Mouse (Mus musculus): ENCODE results near the gene Ska3. TPM values are rescaled to one million over a fixed set of nuclear protein-coding genes. Genes with fewer than 3 reads are reported as not detected.

Ska3 gene
- total RNA-seq, 1 experiment, result 19.1 TPM

DNA sequence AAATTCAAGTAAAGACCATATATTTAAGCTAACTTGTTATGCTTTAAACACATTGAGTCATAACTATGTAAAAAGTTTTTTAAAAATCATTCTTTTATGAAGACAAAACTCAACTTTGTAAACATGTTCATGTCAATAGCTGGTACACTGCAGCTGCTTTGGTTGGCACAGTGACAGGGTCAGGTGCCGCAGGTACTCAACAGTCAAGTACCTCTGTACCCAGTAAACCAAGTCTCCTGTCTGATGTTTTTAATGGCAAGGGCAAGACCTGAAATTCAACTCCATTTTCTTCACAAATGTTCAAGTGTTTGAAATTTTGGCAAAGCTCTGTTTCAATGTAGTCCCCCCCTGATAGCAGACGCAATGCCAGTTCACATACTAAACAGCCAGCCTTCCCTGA is 7.5 kb upstream of the Ska3 start:
- H3K9me3 ChIP-seq (ENCODE audit: control insufficient read depth, insufficient read depth, low read depth, low read length), result no peaks in the 10 kb centered on the region
- no peak for TF ChIP-seq ZC3H11A (IDR thresholded peaks at IDR 0.05; ENCODE audit: borderline replicate concordance, low read depth, low read length)
- TF ChIP-seq CHD2 (IDR thresholded peaks at IDR 0.05; ENCODE audit: low read depth, low read length), result no peak
- no peak for TF ChIP-seq MAFK (IDR thresholded peaks at IDR 0.05; ENCODE audit: insufficient read depth, low read depth, low read length)
- TF ChIP-seq ZNF384 (IDR thresholded peaks at IDR 0.05; ENCODE audit: low read depth, low read length), result no peak
- no peak for TF ChIP-seq HCFC1 (IDR thresholded peaks at IDR 0.05; ENCODE audit: borderline replicate concordance, insufficient read depth, low read length)
- no peak overlapping the region for H3K27ac ChIP-seq (ENCODE audit: insufficient read depth, low read depth, low read length, poor library complexity, severe bottlenecking)
- in situ Hi-C loops (cut with MboI; ENCODE audit: low sequenced_read_pairs in 2 of 2, unreplicated experiment in 2 of 2), result no loop called here
- no peak overlapping the region for H3K4me3 ChIP-seq (ENCODE audit: insufficient read depth in 1 of 2, low read depth in 1 of 2, low read length in 2 of 2, poor library complexity in 1 of 2, severe bottlenecking in 1 of 2)
- no peak overlapping the region for H3K9ac ChIP-seq (ENCODE audit: insufficient read depth, low read depth, low read length, poor library complexity, severe bottlenecking)
- peaks cover 8% of the 10 kb centered on the region for H3K36me3 ChIP-seq (ENCODE audit: control insufficient read depth, insufficient read depth, low read length, poor library complexity, severe bottlenecking)
- no peak for DNase-seq (ENCODE audit: low read depth, low spot score)
- H3K4me1 ChIP-seq (ENCODE audit: control insufficient read depth in 2 of 2, insufficient read depth in 2 of 2, low read length in 2 of 2, poor library complexity in 1 of 2), result no peaks in the 10 kb centered on the region

DNA sequence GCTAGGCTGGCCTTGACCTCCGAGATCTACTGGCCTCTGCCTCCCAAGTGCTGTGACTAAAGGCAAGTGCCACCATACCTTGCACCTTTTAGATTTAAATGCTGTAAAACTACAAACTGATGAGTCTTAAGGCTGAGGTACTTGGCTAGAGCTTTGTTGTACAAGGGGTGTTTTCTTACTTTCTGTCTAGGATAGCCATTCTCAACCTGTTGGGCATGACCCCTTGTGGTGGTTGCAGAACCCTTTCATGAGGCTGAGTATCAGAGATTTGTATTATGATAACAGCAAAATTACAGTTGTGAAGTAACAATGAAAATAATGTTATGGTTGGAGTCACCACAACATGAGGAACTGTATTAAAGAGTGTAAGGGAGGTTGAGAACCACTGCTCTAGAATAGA is 1.3 kb upstream of the Ska3 start:
- peaks cover 3 to 8% of the 10 kb centered on the region in 2 experiments; a peak in 2 of 4 replicates for H3K4me1 ChIP-seq (ENCODE audit: control insufficient read depth in 2 of 2, insufficient read depth in 2 of 2, low read length in 2 of 2, poor library complexity in 1 of 2)
- H3K4me3 ChIP-seq (ENCODE audit: insufficient read depth in 1 of 2, low read depth in 1 of 2, low read length in 2 of 2, poor library complexity in 1 of 2, severe bottlenecking in 1 of 2), result peak overlapping the region; percentile 92 to 99
- no peaks in the 10 kb centered on the region for H3K9me3 ChIP-seq (ENCODE audit: control insufficient read depth, insufficient read depth, low read depth, low read length)
- peak overlapping the region; percentile 99 for H3K9ac ChIP-seq (ENCODE audit: insufficient read depth, low read depth, low read length, poor library complexity, severe bottlenecking)
- H3K27ac ChIP-seq (ENCODE audit: insufficient read depth, low read depth, low read length, poor library complexity, severe bottlenecking), result no peak overlapping the region; the same call in 1 of the 2 replicates
- in situ Hi-C loops (cut with MboI; ENCODE audit: low sequenced_read_pairs in 2 of 2, unreplicated experiment in 2 of 2), result no loop called here
- no peak for DNase-seq (ENCODE audit: low read depth, low spot score)
- TF ChIP-seq ZNF384 (IDR thresholded peaks at IDR 0.05; ENCODE audit: low read depth, low read length) (no peak), MAFK (IDR thresholded peaks at IDR 0.05; ENCODE audit: insufficient read depth, low read depth, low read length) (no peak), CHD2 (IDR thresholded peaks at IDR 0.05; ENCODE audit: low read depth, low read length) (no peak), ZC3H11A (IDR thresholded peaks at IDR 0.05; ENCODE audit: borderline replicate concordance, low read depth, low read length) (no peak), HCFC1 (IDR thresholded peaks at IDR 0.05; ENCODE audit: borderline replicate concordance, insufficient read depth, low read length) (no peak)
- peaks cover 2% of the 10 kb centered on the region; the same call in 1 of the 2 replicates for H3K36me3 ChIP-seq (ENCODE audit: control insufficient read depth, insufficient read depth, low read length, poor library complexity, severe bottlenecking)

DNA sequence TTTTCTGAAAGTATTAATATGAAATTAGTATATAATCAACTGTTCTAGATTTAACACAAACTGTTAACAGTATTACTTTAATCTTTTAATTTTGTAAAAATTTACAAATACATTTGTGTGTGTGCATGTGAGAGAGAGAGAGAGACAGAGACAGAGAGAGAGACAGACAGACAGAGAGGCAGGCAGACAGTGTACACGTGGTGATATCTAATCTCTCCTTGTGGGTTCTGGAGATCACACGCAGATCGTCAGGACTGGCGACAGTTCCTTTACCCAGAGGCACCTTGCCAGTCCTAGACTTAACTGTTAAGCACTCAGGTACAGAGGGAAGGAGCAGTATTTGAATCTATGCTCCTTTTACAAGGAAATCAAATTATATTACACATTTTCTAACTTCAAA is 5.1 kb downstream of the Ska3 start:
- Histone ChIP-seq H3K36me3 (ENCODE audit: control insufficient read depth, insufficient read depth, low read length, poor library complexity, severe bottlenecking) (peaks cover 34% of the 10 kb centered on the region), H3K4me3 (ENCODE audit: insufficient read depth in 1 of 2, low read depth in 1 of 2, low read length in 2 of 2, poor library complexity in 1 of 2, severe bottlenecking in 1 of 2) (no peak overlapping the region), H3K27ac (ENCODE audit: insufficient read depth, low read depth, low read length, poor library complexity, severe bottlenecking) (no peak overlapping the region), H3K4me1 (ENCODE audit: control insufficient read depth in 2 of 2, insufficient read depth in 2 of 2, low read length in 2 of 2, poor library complexity in 1 of 2) (peaks cover 4 to 11% of the 10 kb centered on the region in 2 experiments; a peak in 2 of 4 replicates), H3K9ac (ENCODE audit: insufficient read depth, low read depth, low read length, poor library complexity, severe bottlenecking) (no peak overlapping the region), H3K9me3 (ENCODE audit: control insufficient read depth, insufficient read depth, low read depth, low read length) (no peaks in the 10 kb centered on the region)
- DNase-seq (ENCODE audit: low read depth, low spot score), result no peak
- TF ChIP-seq ZNF384 (IDR thresholded peaks at IDR 0.05; ENCODE audit: low read depth, low read length) (no peak), ZC3H11A (IDR thresholded peaks at IDR 0.05; ENCODE audit: borderline replicate concordance, low read depth, low read length) (no peak), HCFC1 (IDR thresholded peaks at IDR 0.05; ENCODE audit: borderline replicate concordance, insufficient read depth, low read length) (no peak), CHD2 (IDR thresholded peaks at IDR 0.05; ENCODE audit: low read depth, low read length) (no peak)
- in situ Hi-C loops (cut with MboI; ENCODE audit: low sequenced_read_pairs in 2 of 2, unreplicated experiment in 2 of 2), result no loop called here

- in situ Hi-C loops (cut with MboI; ENCODE audit: low sequenced_read_pairs in 2 of 2, unreplicated experiment in 2 of 2), result no loop called here
- H3K4me1 ChIP-seq (ENCODE audit: control insufficient read depth in 2 of 2, insufficient read depth in 2 of 2, low read length in 2 of 2, poor library complexity in 1 of 2), result peaks cover 6 to 7% of the 10 kb centered on the region in 2 experiments; a peak in 2 of 4 replicates
- no peak overlapping the region for H3K9ac ChIP-seq (ENCODE audit: insufficient read depth, low read depth, low read length, poor library complexity, severe bottlenecking)
- H3K9me3 ChIP-seq (ENCODE audit: control insufficient read depth, insufficient read depth, low read depth, low read length), result no peaks in the 10 kb centered on the region
- TF ChIP-seq ZC3H11A (IDR thresholded peaks at IDR 0.05; ENCODE audit: borderline replicate concordance, low read depth, low read length), result no peak
- no peak for TF ChIP-seq MAFK (IDR thresholded peaks at IDR 0.05; ENCODE audit: insufficient read depth, low read depth, low read length)
- H3K36me3 ChIP-seq (ENCODE audit: control insufficient read depth, insufficient read depth, low read length, poor library complexity, severe bottlenecking), result peaks cover 45% of the 10 kb centered on the region
- no peak for DNase-seq (ENCODE audit: low read depth, low spot score)
- H3K27ac ChIP-seq (ENCODE audit: insufficient read depth, low read depth, low read length, poor library complexity, severe bottlenecking), result no peak overlapping the region; the same call in 1 of the 2 replicates
- H3K4me3 ChIP-seq (ENCODE audit: insufficient read depth in 1 of 2, low read depth in 1 of 2, low read length in 2 of 2, poor library complexity in 1 of 2, severe bottlenecking in 1 of 2), result no peak overlapping the region
These were observed 14.1 kb downstream of the Ska3 start for GRCm38 (mm10) chr14:57811844-57812243.

DNA sequence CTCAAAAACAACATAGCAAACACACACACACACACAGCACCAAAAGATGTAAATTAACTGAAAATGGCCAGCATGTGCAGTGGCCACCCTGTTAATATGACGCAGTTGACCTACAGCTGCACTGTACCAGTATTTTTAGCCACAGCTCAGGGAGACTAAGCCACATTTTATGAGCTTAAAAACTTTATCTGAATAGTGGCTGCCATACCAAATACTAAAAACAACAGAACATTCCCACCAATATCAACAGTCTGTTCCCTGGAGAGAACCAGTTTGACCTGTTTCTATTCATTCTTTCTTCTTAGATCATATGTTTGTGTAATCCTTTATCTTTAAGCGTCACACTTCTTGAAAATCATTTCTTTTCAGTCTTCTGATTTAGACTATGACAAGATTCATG is 15.1 kb downstream of the Ska3 start:
- H3K27ac ChIP-seq (ENCODE audit: insufficient read depth, low read depth, low read length, poor library complexity, severe bottlenecking), result no peak overlapping the region
- H3K36me3 ChIP-seq (ENCODE audit: control insufficient read depth, insufficient read depth, low read length, poor library complexity, severe bottlenecking), result peaks cover 43% of the 10 kb centered on the region
- TF ChIP-seq ZNF384 (IDR thresholded peaks at IDR 0.05; ENCODE audit: low read depth, low read length) (no peak), ZC3H11A (IDR thresholded peaks at IDR 0.05; ENCODE audit: borderline replicate concordance, low read depth, low read length) (no peak), MAFK (IDR thresholded peaks at IDR 0.05; ENCODE audit: insufficient read depth, low read depth, low read length) (no peak), HCFC1 (IDR thresholded peaks at IDR 0.05; ENCODE audit: borderline replicate concordance, insufficient read depth, low read length) (no peak), CHD2 (IDR thresholded peaks at IDR 0.05; ENCODE audit: low read depth, low read length) (no peak)
- in situ Hi-C loops (cut with MboI; ENCODE audit: low sequenced_read_pairs in 2 of 2, unreplicated experiment in 2 of 2), result no loop called here
- peaks cover 0 to 7% of the 10 kb centered on the region in 2 experiments; a peak in 2 of 4 replicates for H3K4me1 ChIP-seq (ENCODE audit: control insufficient read depth in 2 of 2, insufficient read depth in 2 of 2, low read length in 2 of 2, poor library complexity in 1 of 2)
- no peak for DNase-seq (ENCODE audit: low read depth, low spot score)
- no peak overlapping the region for H3K4me3 ChIP-seq (ENCODE audit: insufficient read depth in 1 of 2, low read depth in 1 of 2, low read length in 2 of 2, poor library complexity in 1 of 2, severe bottlenecking in 1 of 2)
- no peak overlapping the region for H3K9ac ChIP-seq (ENCODE audit: insufficient read depth, low read depth, low read length, poor library complexity, severe bottlenecking)
- H3K9me3 ChIP-seq (ENCODE audit: control insufficient read depth, insufficient read depth, low read depth, low read length), result no peaks in the 10 kb centered on the region

Measured in ES-E14 (cell line).